Mouse (Mus musculus) stomach, embryonic 15.5 days (tissue): Measurements from ENCODE around the gene Sgsm3. TPM values are rescaled to one million over a fixed set of nuclear protein-coding genes. Genes with fewer than 3 reads are reported as not detected.

Experiments
- ATAC-seq: fragments of 200-750 bp; cut with Nextera tagmentation; 2 replicates; pipeline ENCODE4 v1.8.0; 2017; ENCODE audit warnings: low read depth, moderate number of reproducible peaks, moderate TSS enrichment; ENCODE audit not compliant: insufficient read depth, low FRiP score
- H3K27ac ChIP-seq: fragments of 300-500 bp; sonication (generic); 2 replicates; pipeline ENCODE4 v1.5.1; 2015; ENCODE audit warnings: mild to moderate bottlenecking, inconsistent platforms
- H3K27me3 ChIP-seq: fragments of 300-500 bp; sonication (generic); replicated peaks from 2 replicates; pipeline ENCODE4 v1.6.1; 2015; ENCODE audit warnings: inconsistent platforms
- H3K36me3 ChIP-seq: fragments of 300-500 bp; sonication (generic); 2 replicates; pipeline ENCODE4 v1.6.1; 2015; ENCODE audit warnings: inconsistent platforms
- H3K4me1 ChIP-seq: fragments of 300-500 bp; sonication (generic); 2 replicates; pipeline ENCODE4 v1.6.1; 2015; ENCODE audit warnings: inconsistent platforms
- H3K4me2 ChIP-seq: fragments of 300-500 bp; sonication (generic); 2 replicates; pipeline ENCODE4 v1.6.1; 2015; ENCODE audit warnings: mild to moderate bottlenecking, inconsistent platforms
- H3K4me3 ChIP-seq: fragments of 300-500 bp; sonication (generic); replicated peaks from 2 replicates; pipeline ENCODE4 v1.5.1; 2015; ENCODE audit warnings: inconsistent platforms
- H3K9ac ChIP-seq: fragments of 300-500 bp; sonication (generic); 2 replicates; pipeline ENCODE4 v1.6.1; 2015; ENCODE audit warnings: inconsistent platforms
- H3K9me3 ChIP-seq: fragments of 300-500 bp; sonication (generic); 2 replicates; pipeline ENCODE4 v1.6.1; 2016; ENCODE audit warnings: inconsistent platforms
- WGBS: fragments of 180-500 bp; shearing (Covaris S2); methylation state at CpG from one replicate; pipeline ENCODE4 v1.1.7; 2015; 5-methylcytosine and 5-hydroxymethylcytosine counted together
- polyA plus RNA-seq: library from polyadenylated mRNA; unstranded; fragments of >200 nt; fragmentation: Nextera tagmentation; extraction: Ambion mirVana; gene quantifications from 2 replicates; pipeline ENCODE4 v1.2.1, GENCODE M21; 2015

Gene Sgsm3
- polyA plus RNA-seq, 1 experiment from 2014 or later: 43.9 TPM

DNA sequence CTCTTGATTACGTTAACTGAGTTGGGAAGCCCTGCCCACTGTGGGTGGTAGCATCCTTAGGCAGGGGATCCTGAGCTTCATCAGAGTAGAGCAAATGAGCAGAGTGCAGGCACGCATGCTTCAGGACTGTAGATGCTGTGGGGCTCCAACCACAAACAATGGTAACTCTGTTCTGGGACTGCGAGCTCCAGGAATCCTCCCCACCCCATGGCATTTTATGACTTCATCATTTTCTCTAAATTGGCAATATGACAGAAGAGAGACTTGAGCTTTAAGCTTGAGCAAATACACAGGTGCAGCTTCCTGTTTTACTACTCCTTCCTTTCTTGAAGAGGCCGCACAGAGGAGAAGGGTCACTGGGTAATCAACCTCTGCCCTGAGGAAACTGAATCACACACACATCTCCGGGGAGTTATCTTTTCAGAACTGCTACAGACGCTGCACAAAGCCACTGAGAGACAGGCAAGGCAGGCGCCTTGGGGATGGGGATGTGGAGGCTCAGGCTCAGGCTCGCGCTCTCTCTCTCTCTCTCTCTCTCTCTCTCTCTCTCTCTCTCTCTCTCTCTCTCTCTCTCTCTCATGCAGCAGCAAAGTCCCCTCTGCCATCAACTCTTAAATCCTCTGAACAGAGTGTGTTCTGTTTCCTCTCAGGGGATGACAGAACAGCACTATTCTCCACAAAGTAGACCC, 55.5 kb downstream of the Sgsm3 start:
- Histone ChIP-seq H3K27me3 (no peaks in the 10 kb centered on the region), H3K4me2 (no peak overlapping the region), H3K27ac (0 out of 2 replicates have a peak overlapping the region, but pooled peaks have one; percentile 35), H3K4me3 (no peak overlapping the region), H3K9ac (no peak overlapping the region), H3K9me3 (no peaks in the 10 kb centered on the region), H3K4me1 (peaks cover 25% of the 10 kb centered on the region), H3K36me3 (no peaks in the 10 kb centered on the region)
- WGBS: 33% methylated on average over 9 of the region's 9 CpGs
- peak; percentile 55; the same call in 1 of the 2 replicates for ATAC-seq

DNA sequence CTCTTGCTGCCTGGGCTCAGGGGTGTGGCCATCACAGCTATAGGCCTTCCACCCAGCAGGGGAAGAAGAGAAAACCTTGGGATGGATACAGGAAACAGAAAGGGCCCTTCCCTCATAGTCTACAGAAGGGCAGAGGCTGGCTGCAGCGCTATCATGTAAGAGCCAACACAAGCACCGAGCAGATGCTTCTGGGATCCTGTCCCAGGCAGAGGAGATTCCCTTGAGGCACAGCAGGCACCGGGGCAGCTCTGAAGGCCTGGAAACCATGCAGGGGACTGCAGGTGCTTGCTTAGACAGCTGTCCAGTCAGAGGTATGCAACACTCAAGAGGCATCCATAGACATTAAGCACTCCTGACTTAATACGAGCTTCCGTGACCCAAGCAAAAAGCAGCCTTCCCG, 56.6 kb downstream of the Sgsm3 start:
- Histone ChIP-seq H3K4me1 (peaks cover 24% of the 10 kb centered on the region), H3K4me3 (no peak overlapping the region), H3K9ac (no peak overlapping the region), H3K27ac (no peak overlapping the region), H3K4me2 (no peak overlapping the region), H3K9me3 (no peaks in the 10 kb centered on the region), H3K36me3 (no peaks in the 10 kb centered on the region), H3K27me3 (no peaks in the 10 kb centered on the region)
- no peak for ATAC-seq
- WGBS: 68% methylated on average over 6 of the region's 6 CpGs

DNA sequence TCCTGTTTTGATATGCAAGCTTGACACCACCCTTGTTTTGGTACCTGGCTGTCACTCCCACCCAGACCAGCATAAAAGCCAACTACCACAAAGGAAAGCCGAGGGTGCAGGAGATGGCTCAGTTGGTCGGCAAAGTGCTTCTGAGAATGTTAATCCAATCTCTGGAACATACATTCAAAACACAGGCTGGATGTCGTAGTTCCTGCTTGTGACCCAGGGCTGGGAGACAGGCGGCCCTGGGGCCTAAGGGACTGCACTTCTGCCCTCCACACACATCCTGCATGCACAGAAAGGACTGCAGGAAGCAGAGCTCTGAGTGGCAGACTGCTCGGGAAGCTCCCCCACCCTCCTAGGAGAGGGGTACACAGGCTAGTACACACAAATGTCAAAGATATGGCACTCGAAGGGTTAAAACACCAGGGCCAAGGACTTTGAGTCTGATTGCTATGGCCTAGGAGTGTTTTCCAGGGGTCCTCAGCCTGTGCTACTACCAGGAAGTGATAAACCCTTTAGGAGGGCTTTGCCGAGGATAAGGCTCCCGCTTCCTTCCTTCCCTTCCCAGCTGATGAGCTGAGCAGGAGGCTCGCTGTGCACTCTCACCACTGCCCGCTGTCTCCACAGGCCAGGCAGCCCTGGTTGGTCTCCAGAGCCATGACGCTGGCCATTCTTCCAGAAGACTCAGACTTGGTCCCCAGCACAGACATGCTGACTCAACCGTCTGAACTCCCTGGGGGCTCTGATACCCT, 58.0 kb downstream of the Sgsm3 start:
- H3K4me2 ChIP-seq: no peak overlapping the region
- H3K4me1 ChIP-seq: peaks cover 24% of the 10 kb centered on the region
- no peak overlapping the region; the same call in 1 of the 2 replicates for H3K27ac ChIP-seq
- 66% methylated on average over 12 of the region's 12 CpGs for WGBS
- H3K4me3 ChIP-seq: no peak overlapping the region
- no peaks in the 10 kb centered on the region for H3K9me3 ChIP-seq
- H3K36me3 ChIP-seq: no peaks in the 10 kb centered on the region
- no peaks in the 10 kb centered on the region for H3K27me3 ChIP-seq
- ATAC-seq: no peak
- no peak overlapping the region for H3K9ac ChIP-seq

- WGBS: 87% methylated on average over 5 of the region's 5 CpGs
Observed at GRCm38 (mm10) chr15:81038419-81038818, 60.9 kb downstream of the Sgsm3 start.

GRCm38 (mm10) chr15:81041767-81042166, 64.2 kb downstream of the Sgsm3 start:
- 66% methylated on average over 4 of the region's 4 CpGs for WGBS
- Histone ChIP-seq H3K36me3 (no peaks in the 10 kb centered on the region), H3K4me3 (no peak overlapping the region), H3K9me3 (no peaks in the 10 kb centered on the region), H3K4me2 (no peak overlapping the region), H3K9ac (no peak overlapping the region), H3K27ac (no peak overlapping the region), H3K4me1 (peaks cover 15% of the 10 kb centered on the region; the same call in 1 of the 2 replicates), H3K27me3 (no peaks in the 10 kb centered on the region)
- ATAC-seq: no peak

More at GRCm38 (mm10) chr15:81038419-81038818, 60.9 kb downstream of the Sgsm3 start:
- Histone ChIP-seq H3K27ac (no peak overlapping the region), H3K9ac (no peak overlapping the region), H3K4me2 (no peak overlapping the region), H3K36me3 (no peaks in the 10 kb centered on the region), H3K27me3 (no peaks in the 10 kb centered on the region), H3K9me3 (no peaks in the 10 kb centered on the region), H3K4me3 (no peak overlapping the region), H3K4me1 (peaks cover 29% of the 10 kb centered on the region)
- ATAC-seq: no peak

DNA sequence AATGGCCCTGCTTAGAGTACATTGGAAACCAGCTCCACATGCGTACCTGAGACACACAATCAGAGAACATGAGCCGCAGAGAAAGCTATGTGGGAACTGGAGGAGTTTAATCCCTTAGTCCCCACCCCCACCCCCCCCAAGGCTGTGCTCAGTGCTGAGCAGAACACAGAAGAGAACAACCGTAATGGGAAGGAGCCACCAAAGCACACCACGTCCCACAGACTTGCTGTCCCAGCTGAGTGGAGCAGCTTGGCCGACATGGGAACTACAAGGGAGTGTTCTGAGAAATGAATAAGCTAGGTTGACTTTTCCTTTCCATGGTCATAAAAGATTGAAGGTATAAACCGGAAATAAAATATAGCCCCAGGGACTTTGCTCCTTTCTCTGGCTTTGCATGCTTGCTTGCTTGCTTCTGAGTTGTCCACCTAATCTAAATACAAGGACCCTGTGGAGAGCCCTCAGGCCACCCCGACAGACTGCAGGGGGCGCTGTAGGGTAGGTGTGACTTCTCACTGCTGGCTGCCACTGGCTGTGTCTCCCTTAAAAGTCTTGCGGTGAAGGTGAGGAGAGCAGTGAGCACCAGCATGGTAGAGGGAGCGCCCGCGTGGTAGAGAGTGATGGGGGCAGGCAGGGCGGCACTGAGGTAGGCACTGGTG, 64.8 kb downstream of the Sgsm3 start:
- Histone ChIP-seq H3K9ac (no peak overlapping the region), H3K36me3 (no peaks in the 10 kb centered on the region), H3K4me1 (peaks cover 15% of the 10 kb centered on the region; the same call in 1 of the 2 replicates), H3K9me3 (no peaks in the 10 kb centered on the region), H3K27me3 (no peaks in the 10 kb centered on the region), H3K4me2 (no peak overlapping the region), H3K27ac (no peak overlapping the region), H3K4me3 (no peak overlapping the region)
- 63% methylated on average over 13 of the region's 13 CpGs for WGBS
- ATAC-seq: no peak

DNA sequence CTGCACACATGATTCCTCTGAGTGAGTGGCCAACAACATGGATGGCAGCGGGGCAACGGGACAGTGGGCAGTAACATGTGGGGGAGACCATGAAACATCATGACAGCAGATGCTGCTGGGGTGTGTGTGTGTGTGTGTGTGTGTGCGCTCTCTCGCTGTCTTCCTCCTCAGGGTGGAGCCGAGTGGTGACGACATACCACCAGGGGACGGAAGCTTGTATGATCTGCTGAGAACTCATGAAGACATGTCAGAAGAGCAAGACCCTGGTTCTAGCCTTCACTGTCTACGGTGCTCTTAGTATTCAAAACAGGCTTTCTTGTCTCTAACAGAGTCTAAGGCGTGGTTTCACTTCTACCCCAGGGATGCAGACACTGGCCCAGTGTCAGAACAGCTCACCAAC, 66.9 kb downstream of the Sgsm3 start:
- Histone ChIP-seq H3K4me2 (no peak overlapping the region), H3K27me3 (no peaks in the 10 kb centered on the region), H3K4me1 (peaks cover 15% of the 10 kb centered on the region; the same call in 1 of the 2 replicates), H3K36me3 (no peaks in the 10 kb centered on the region), H3K9ac (no peak overlapping the region), H3K9me3 (no peaks in the 10 kb centered on the region), H3K4me3 (0 out of 2 replicates have a peak overlapping the region, but pooled peaks have one; percentile 3), H3K27ac (no peak overlapping the region)
- no peak for ATAC-seq
- WGBS: 85% methylated on average over 9 of the region's 9 CpGs

DNA sequence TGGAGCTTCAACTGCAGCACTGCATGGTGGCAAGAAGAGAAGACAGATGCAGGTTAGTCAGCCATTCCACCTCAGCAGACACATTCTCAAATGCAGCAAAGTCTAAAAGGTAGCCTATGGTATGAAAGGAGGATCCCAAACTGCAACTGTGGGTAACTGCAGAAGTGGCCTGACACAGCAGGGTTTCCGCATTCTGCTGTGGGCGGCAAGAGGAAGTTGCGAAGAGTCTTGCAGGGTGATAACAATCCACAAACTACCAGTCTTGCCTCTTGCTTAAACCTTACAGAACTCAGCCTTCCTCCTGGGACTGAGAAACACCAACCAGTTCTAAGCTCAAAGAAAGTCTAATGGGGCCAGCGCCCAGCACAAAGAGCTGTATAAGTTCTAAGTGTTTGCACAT, 67.8 kb downstream of the Sgsm3 start:
- Histone ChIP-seq H3K9me3 (no peaks in the 10 kb centered on the region), H3K9ac (no peak overlapping the region), H3K36me3 (no peaks in the 10 kb centered on the region), H3K27ac (no peak overlapping the region; the same call in 1 of the 2 replicates), H3K27me3 (no peaks in the 10 kb centered on the region), H3K4me2 (no peak overlapping the region), H3K4me1 (peaks cover 15% of the 10 kb centered on the region; the same call in 1 of the 2 replicates), H3K4me3 (0 out of 2 replicates have a peak overlapping the region, but pooled peaks have one; percentile 3)
- no peak for ATAC-seq
- WGBS: 81% methylated on average over 4 of the region's 4 CpGs

GRCm38 (mm10) chr15:81046061-81046460, 68.5 kb downstream of the Sgsm3 start:
- Histone ChIP-seq H3K27ac (no peak overlapping the region), H3K27me3 (no peaks in the 10 kb centered on the region), H3K4me1 (peaks cover 15% of the 10 kb centered on the region; the same call in 1 of the 2 replicates), H3K36me3 (no peaks in the 10 kb centered on the region), H3K9me3 (no peaks in the 10 kb centered on the region), H3K9ac (no peak overlapping the region), H3K4me3 (no peak overlapping the region), H3K4me2 (no peak overlapping the region)
- 80% methylated on average over 7 of the region's 7 CpGs for WGBS
- ATAC-seq: no peak

- H3K4me3 ChIP-seq: no peak overlapping the region
- no peak overlapping the region for H3K4me2 ChIP-seq
- H3K4me1 ChIP-seq: peaks cover 12% of the 10 kb centered on the region; the same call in 1 of the 2 replicates
- H3K36me3 ChIP-seq: no peaks in the 10 kb centered on the region
- no peak overlapping the region for H3K27ac ChIP-seq
- H3K9ac ChIP-seq: no peak overlapping the region
- no peak for ATAC-seq
- no peaks in the 10 kb centered on the region for H3K9me3 ChIP-seq
- H3K27me3 ChIP-seq: no peaks in the 10 kb centered on the region
- WGBS: 35% methylated on average over 10 of the region's 10 CpGs
Observed at GRCm38 (mm10) chr15:81047497-81047896, 69.9 kb downstream of the Sgsm3 start.

GRCm38 (mm10) chr15:81049401-81050053, 72.0 kb downstream of the Sgsm3 start:
- no peak for ATAC-seq

More at GRCm38 (mm10) chr15:81049401-81050053, 72.0 kb downstream of the Sgsm3 start:
- H3K9me3 ChIP-seq: no peaks in the 10 kb centered on the region
- H3K4me2 ChIP-seq: no peak overlapping the region
- H3K9ac ChIP-seq: no peak overlapping the region
- WGBS: 67% methylated on average over 6 of the region's 6 CpGs
- H3K27me3 ChIP-seq: no peaks in the 10 kb centered on the region
- H3K4me3 ChIP-seq: no peak overlapping the region
- no peak overlapping the region for H3K27ac ChIP-seq
- H3K36me3 ChIP-seq: no peaks in the 10 kb centered on the region
- 0 out of 2 replicates have a peak, but pooled peaks cover 3% of the 10 kb centered on the region for H3K4me1 ChIP-seq
